Mouse (Mus musculus): ENCODE data around the gene Zfp638. TPM values are rescaled to one million over a fixed set of nuclear protein-coding genes. Genes with fewer than 3 reads are reported as not detected.
"Not testable (repeated sequence)": the region's sequence is repeated elsewhere in the genome, so short reads cannot be mapped to it uniquely, and the experiment has no call there.

The Zfp638 gene
- total RNA-seq, 2 experiments from 2014 or later, result 123 to 138 TPM

DNA sequence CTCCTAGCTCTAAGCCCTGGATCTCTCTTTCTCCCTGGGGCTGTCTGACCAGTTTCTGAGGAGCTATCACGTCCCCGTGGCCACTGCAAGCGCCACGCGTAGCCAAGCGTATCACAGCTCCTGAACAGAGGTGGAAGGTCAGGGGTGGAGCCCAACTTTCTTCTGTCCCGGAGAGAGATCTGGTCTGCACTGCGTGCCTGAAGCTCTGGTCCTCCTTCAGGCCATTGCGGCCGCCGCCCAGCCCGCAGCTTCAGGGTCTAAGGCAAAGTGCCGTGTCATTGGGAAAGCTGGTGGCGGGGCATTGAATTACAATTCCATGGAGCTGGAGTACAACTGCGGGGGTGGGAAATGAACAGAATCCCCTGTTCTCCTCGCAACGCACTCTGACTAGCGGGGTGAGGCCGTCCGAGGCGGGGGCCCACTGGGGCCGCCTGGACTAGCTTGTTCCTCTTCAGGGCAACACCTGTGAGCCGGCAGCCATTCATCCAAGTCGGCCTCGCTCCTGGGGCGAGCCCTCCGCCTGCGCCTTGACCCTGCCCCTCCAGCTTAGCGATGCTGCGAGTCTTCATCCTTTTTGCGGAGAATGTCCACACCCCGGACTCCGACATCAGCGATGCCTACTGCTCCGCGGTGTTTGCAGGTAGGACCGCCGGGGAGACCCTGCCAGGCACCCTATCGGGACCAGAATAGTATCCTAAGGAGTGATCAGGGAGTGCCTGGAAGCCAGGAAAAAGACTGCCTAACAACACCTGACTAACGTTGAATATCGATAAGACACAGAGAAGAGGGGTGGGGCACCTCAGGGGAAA is 141.7 kb downstream of the Zfp638 start, which contains the start of gene Dysf:
Gene Dysf (plus strand): TSS at position 228 of the 809 bp plus-strand sequence.
- DNase-seq (ENCODE audit: extremely low spot score in 1 of 2, low spot score in 1 of 2), result peak; percentile 19 to 26

DNA sequence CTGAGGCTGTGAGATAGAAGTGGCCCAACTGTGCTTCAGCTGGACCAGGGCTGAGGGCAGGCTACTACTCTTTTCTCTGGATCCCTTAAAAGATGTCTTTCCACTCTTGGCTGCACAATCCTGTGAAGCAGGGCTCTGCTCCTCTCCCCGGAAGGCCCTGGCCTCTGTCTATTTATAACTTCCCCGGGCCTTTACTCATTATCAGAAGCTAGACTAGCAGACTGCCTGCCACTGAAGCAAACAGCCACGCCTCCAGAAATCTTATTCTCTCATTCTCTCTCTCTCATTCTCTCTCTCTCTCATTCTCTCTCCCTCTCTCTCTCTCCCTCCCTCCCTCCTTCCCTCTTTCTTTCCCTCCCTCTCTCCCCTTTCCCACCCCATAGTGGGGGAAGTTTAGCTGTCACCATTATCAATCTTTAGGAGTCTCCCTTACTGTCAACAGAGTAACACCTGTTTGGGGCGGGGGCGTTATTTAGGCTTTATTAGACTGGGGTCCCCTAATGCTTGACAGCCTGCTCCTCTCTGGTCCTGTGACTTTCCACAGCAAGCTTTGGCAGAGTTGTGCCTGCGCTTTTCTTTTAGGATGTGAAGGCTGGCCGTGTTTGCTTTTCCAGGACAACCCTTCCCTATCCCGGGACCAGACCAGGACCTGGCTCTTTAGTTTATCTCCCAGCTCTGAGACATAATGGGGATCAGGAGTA is 142.4 kb downstream of the Zfp638 start:
- no peak for DNase-seq (ENCODE audit: extremely low spot score in 1 of 2, low spot score in 1 of 2)

DNA sequence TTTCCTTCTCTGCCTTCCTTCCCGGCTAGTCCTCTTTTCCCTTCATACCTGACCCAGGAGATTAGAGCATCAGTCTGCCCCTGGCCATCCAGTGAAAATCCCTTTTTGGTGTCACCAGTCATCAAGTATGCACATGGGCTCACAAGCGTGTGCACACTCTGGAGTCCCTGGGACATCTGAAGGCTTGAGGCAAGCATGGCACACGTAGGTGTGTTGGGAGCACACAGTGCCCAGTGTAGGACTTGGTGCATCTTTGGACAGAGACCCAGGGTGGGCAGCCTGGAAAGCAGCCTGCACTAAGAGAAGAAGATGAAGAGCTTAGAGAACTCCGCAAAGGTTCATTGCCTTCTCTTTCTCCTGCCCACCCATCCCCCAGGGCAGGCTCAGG is 143.0 kb downstream of the Zfp638 start:
- no peak for DNase-seq (ENCODE audit: extremely low spot score in 1 of 2, low spot score in 1 of 2)

DNA sequence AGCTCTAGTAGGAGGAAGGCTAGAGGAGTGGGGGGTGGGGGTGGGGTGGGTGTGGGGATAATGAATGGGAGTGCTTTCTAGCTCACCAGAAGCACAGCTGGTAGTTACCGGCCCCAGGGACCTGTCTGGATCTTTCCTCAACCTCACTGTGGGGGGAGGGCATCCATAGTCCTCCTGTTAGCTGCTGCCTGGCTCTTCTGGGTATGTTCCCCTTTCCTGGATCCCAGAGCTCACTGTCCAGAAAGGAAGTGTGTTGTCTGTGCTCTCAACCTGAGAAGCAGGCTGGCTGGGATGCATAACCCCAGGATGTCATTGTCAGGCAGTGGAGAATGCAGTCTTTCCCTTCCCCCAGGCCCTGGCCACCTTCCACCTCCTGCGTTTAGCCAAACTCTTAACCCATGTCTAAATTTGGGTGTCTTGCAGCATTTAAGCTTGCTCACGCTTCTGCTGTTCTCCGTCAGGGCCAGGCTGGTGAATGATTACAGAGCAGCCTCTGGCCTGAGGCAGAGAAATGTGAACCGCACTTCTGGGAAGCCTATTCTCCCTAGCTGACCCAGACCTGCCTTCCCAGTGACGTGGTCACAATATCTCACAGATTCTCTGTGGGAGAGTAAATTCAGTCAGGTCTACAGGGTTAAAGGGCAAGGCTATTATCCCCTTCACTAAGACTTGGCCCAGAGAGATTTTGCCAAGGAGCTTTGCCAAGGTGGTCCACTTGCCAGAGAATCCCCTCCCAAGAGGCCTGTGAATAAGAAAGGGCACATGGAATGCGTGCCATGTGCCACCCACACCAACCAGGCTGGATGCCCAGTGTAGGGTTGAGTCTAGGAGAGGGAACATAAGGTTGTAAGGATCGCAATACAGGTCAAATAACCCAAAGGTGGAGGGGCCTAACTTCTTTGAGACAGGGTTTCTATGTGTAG is 143.7 kb downstream of the Zfp638 start:
- DNase-seq (ENCODE audit: extremely low spot score in 1 of 2, low spot score in 1 of 2), result no peak

DNA sequence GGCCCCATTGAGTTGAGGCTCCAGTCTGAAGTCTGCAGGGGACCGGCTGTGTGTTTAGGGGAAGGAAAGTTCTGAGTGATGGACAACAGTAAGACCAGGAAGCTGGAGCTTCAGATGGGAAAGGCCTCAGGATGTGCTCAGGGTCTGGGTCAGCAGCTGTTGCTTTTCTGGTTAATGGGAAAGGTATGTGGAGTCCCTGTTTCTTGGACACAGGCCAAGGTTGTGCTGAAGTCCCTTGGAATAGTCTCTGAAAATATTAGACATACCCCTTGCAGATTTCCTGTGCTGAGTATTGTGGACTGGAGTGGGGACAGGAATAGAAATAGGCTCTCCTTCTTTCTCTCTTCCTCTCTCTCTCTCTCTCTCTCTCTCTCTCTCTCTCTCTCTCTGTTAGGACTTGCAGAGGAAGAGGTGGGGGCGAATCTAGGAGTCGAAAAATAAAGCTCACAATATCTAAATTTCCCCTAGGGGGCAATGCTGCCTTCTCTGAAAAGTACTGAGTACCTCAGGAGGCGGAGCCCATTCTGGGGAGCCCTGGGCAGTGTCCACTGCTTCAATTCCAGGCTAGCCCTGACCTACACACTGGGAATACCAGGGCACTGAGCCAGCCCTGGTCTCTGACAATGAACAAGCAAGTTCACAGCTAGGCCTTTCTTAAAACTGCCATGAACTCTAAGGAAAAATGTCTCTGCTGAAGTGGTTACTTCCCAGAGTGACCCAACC is 148.2 kb downstream of the Zfp638 start:
- not testable (repeated sequence) for DNase-seq (ENCODE audit: extremely low spot score in 1 of 2, low spot score in 1 of 2)

DNA sequence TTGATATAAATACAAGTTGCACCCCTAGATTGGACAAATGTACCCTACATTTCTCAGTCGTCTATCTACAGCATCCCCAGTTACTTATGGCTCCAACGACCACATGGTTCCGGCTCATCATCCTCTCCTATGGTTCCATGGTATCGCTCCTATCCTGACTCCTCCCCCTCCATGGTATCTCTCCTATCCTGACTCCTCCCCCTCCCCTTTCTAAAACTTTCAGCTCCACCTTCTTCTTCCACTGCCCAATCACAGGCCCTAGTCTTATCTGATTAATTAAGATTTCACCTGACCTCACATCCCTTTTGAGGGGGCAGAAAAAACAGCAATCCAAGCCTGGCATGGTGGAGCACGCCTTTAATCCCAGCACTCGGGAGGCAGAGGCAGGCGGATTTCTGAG is 149.9 kb downstream of the Zfp638 start:
- DNase-seq (ENCODE audit: extremely low spot score in 1 of 2, low spot score in 1 of 2), result no peak

DNA sequence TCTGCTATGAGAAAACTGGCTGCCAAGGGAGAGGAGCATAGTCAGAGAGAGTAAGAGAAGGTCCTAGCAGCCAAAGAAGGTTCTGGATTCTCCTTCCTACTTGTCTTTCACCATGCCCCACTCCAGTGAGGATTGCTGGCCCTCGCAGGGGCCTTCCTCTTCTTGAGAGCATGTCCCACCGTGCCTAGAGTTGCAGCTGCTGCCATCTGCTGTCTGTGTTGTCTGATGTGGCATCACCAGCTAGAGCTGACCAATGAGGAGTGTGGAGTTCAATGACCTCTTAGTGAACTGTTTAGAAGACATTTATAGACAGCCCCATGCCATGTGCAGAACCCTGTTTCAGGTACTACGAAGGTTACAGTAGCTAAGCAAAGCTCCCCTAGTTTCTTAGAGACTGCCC is 150.5 kb downstream of the Zfp638 start:
- DNase-seq (ENCODE audit: extremely low spot score in 1 of 2, low spot score in 1 of 2), result no peak

DNA sequence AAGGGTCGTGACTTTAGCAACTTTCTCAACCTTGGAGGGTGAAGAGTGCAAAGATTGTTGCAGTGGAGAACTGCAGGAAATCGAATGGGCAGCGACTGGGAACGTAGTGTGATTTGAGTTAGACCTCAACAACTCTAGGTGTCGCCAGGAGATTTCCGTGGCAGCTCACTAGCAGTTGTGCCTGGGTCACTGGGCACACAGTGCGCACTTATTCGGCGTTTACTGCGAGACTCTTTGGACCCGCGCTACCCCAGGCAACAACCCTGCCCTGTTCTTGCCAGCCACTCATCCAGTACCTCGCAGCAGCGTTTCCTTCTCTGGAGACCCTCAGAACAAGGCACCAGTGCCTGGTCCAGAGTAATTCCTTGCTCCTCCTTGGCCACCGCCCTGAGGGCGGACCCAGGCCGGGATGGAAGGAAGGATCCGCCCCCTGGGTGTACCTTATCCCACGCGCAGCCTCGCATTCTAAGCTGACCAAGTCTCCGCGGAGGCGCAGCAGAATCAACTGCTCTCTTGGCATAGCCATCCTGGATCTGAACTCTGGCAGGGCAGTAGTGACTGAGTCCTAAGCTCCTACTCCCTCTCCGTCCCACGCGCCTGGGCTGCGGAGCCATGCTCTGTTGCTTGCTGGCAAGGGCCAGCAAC is 152.1 kb downstream of the Zfp638 start:
- DNase-seq (ENCODE audit: extremely low spot score in 1 of 2, low spot score in 1 of 2), result no peak

DNA sequence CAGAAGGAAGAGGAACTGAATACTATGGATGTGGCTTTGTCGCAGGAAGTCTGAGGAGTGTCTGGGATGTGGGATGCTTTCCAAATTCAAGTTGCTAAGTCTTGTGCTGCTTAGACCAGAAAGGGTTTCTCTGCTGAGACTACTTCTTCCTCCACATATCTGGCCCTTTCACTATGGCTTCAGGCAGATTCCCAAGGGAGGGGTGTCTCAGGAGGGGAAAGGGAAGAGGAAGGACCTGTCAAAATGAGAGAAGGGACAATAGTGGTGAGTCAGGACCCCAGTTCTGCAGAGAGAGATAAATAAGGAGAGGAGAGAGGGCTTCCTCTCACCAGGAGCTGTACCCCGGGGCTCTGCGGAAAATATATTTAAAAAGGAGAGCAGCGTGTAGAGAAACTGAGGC is 153.1 kb downstream of the Zfp638 start:
- DNase-seq (ENCODE audit: extremely low spot score in 1 of 2, low spot score in 1 of 2), result no peak

DNA sequence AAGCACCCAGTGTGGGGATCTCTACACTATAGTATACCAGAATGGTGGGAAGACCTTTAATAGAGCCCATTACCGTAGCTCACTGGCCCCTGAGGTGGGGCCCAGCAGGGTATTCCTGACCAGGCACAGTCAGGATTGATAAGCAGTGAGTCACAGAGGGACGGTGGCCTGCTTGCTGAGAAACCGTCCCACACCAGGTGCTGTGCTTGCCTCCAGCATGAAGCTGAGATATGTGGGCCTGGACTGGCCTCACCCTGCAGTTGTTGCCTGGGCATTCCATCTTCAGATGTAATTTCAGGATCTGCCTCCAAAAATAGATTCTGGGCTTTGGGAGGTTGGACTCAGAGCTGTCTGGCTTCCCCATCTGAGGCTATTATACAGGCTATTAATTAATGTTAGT is 155.1 kb downstream of the Zfp638 start:
- no peak for DNase-seq (ENCODE audit: extremely low spot score in 1 of 2, low spot score in 1 of 2)

DNA sequence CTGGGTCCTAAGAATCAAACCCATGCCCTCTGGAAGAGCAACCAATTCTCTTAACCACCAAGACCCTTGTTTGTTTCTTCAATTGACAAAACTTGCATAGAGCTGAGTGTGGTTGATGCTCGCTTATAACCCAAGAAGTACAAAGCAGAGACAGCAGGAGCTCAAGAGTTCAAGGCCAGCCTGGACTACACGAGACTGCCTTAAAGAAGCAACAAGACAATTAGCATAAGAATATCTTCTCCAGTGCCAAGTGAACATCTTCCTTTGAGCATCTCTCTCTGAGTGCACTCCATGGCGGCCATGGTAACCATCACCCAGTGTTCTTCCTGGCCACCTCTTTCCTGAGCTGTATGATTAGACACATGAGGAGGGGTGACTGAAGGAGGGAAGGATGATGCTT is 158.7 kb downstream of the Zfp638 start:
- no peak for DNase-seq (ENCODE audit: extremely low spot score in 1 of 2, low spot score in 1 of 2)

DNA sequence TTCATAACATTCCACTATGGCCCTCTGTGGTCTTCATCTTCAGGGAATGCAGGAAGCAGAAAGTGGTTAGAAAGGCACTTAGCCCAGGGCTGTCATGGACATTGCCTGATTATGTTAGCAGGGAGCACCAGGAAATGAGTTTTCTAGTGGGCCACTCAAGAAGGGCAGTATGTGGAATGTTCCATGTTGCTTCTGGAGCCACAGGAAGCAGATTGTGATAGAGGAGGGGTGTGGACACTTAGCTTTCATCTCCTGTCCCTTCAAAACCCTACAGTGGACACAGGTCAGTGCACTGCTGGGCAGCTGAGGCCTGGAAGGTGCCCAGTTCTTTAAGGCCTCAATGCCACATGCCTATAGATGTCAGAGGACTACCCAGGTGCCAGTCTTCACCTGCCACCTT is 161.9 kb downstream of the Zfp638 start:
- no peak for DNase-seq (ENCODE audit: extremely low spot score in 1 of 2, low spot score in 1 of 2)

DNA sequence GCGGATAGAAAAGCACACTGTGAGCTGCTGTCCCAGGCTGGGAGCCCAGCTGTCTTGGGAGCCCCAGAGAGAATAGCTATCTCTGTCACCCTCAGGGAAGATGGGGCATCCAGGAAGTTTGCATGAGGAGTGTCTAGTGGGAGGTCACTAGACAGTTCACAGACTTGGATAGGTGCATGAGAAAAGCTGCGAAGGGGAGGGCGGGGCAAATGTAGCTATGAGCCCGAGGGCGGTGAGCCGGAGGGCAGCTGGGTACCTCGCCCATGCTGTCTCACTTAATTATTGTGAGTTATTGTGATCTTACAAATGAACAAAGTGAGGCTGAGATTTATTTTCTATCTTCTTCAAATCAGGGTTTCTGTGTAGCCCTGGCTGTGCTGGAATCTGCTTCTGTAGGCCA is 162.9 kb downstream of the Zfp638 start:
- no peak for DNase-seq (ENCODE audit: extremely low spot score in 1 of 2, low spot score in 1 of 2)

DNA sequence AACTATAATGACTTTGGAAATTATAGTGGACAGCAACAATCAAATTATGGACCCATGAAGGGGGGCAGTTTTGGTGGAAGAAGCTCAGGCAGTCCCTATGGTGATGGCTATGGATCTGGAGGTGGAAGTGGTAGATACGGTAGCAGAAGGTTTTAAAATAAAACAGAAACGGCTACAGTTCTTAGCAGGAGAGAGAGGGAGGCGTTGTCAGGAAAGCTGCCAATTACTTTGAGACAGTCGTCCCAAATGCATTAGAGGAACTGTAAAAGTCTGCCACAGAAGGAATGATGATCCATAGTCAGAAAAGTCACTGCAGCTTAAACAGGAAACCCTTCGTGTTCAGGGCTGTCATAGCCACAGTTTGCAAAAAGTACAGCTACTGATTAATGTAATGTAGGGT is 165.6 kb downstream of the Zfp638 start:
- not testable (repeated sequence) for DNase-seq (ENCODE audit: extremely low spot score in 1 of 2, low spot score in 1 of 2)

Other genes starting within 250 kb of the Zfp638 start
- gene Clec4f, start 210.9 kb upstream of the Zfp638 start, total RNA-seq (2021), result not detected
- gene Cd207, start 189.3 kb upstream of the Zfp638 start, total RNA-seq (2021), result not detected
- gene Vax2, start 155.8 kb upstream of the Zfp638 start, total RNA-seq (2021), result not detected
- gene Atp6v1b1, start 124.1 kb upstream of the Zfp638 start, total RNA-seq (2021), result under 1 TPM in 1 of 2 experiments, not detected in 1; 0.30 TPM
- not detected for gene Ankrd53, start 104.5 kb upstream of the Zfp638 start, total RNA-seq (2021)
- 10 to 100 TPM; 50.3 to 59.0 TPM for gene Tex261, start 91.3 kb upstream of the Zfp638 start, total RNA-seq (2021)
- gene Nagk, start 72.1 kb upstream of the Zfp638 start, total RNA-seq (2021), result 10 to 100 TPM; 45.1 to 45.9 TPM
- gene Paip2b, start 35.4 kb upstream of the Zfp638 start, total RNA-seq (2021), result 10 to 100 TPM; 41.1 to 45.5 TPM
- 1 to 10 TPM; 1.1 to 3.5 TPM for gene Dysf, start 141.5 kb downstream of the Zfp638 start, total RNA-seq (2021)

All from layer of hippocampus, postnatal 25 days (tissue).